Comparison of ENCODE assay signal across 10 mouse cellular contexts in genomic region chr19:4425610-4426366, GRCm38 (mm10). TPM values are rescaled to one million over a fixed set of nuclear protein-coding genes. Genes with fewer than 3 reads are reported as not detected.
DNase-seq lines count a peak whose midpoint lies in the region; ATAC-seq and TF ChIP-seq lines count a peak whose summit lies in the region.
"Had no signal": no experiment of that assay in that cellular context is flagged by ENCODE, and none has a peak within 500 bp of the region (broad histone marks: within the 10 kb centered on the region; RNA-seq: fewer than 3 reads in every experiment).

No protein-coding gene starts in this region.

- 75% methylated on average over 19 of the region's 19 CpGs for WGBS in heart, adult 2 months
- WGBS in heart, embryonic 11.5 days (ENCODE audit: insufficient replicate concordance), result 70% methylated on average over 19 of the region's 19 CpGs

- no peak for TF ChIP-seq POLR2A in heart, adult 2 months (IDR thresholded peaks at IDR 0.05; ENCODE audit: insufficient read depth, low read depth, low read length)

- intact Hi-C loops in heart, adult 2 months (cut with DNase I), result no loop called here

- H3K79me2 ChIP-seq in heart, adult 2 months (replicated peaks; ENCODE audit: control insufficient read depth, insufficient read depth, low read length), result no peaks in the 10 kb centered on the region

- H3K4me1 ChIP-seq in heart, adult 2 months (ENCODE audit: control insufficient read depth, insufficient read depth, low read length), result no peaks in the 10 kb centered on the region
- H3K4me1 ChIP-seq in heart, embryonic 11.5 days (ENCODE audit: control insufficient read depth, insufficient read depth, low read length), result no peaks in the 10 kb centered on the region
- H3K4me1 ChIP-seq: embryonic facial prominence, embryonic 12.5 days had no signal

- H3K4me3 ChIP-seq in heart, adult 2 months, result no peak overlapping the region
- no peak overlapping the region for H3K4me3 ChIP-seq in heart, embryonic 11.5 days (ENCODE audit: low read depth, low read length)
- H3K4me3 ChIP-seq: embryonic facial prominence, embryonic 12.5 days; liver, embryonic 15.5 days had no signal

- no peak overlapping the region for H3K9ac ChIP-seq in heart, adult 2 months (ENCODE audit: low read depth, low read length)
- H3K9ac ChIP-seq in heart, embryonic 11.5 days (ENCODE audit: low read depth, low read length), result no peak overlapping the region
- H3K9ac ChIP-seq: embryonic facial prominence, embryonic 12.5 days; liver, embryonic 15.5 days had no signal

- DNase-seq in heart, adult 2 months, result no peak
- peak; percentile 38 for DNase-seq in urinary bladder, postnatal 14 days (ENCODE audit: low spot score)
- no peak for DNase-seq in urinary bladder, postnatal 4 days (ENCODE audit: low spot score in 2 of 2)
- DNase-seq in embryo, embryonic 11 days, result peak; percentile 69
- DNase-seq in lung, postnatal 14 days, result peak; percentile 69
- DNase-seq in right cerebral cortex, adult 2 months (ENCODE audit: low spot score in 2 of 2), result no peak
- DNase-seq in right cerebral cortex, postnatal 36 days (ENCODE audit: low spot score in 2 of 2), result no peak

- TF ChIP-seq CTCF in heart, adult 2 months (IDR thresholded peaks at IDR 0.05), result peak; percentile 73

- no peak overlapping the region for H3K4me2 ChIP-seq in heart, embryonic 11.5 days
- H3K4me2 ChIP-seq: embryonic facial prominence, embryonic 12.5 days; liver, embryonic 15.5 days had no signal

- H3K9me3 ChIP-seq in heart, embryonic 11.5 days (replicated peaks; ENCODE audit: control insufficient read depth, low read length), result no peaks in the 10 kb centered on the region
- H3K9me3 ChIP-seq: embryonic facial prominence, embryonic 12.5 days; liver, embryonic 15.5 days had no signal

- TF ChIP-seq EP300 in heart, adult 2 months (IDR thresholded peaks at IDR 0.05; ENCODE audit: insufficient read depth, low read depth, low read length), result no peak

- H3K27me3 ChIP-seq in heart, adult 2 months (ENCODE audit: control insufficient read depth, insufficient read depth, low read length), result no peaks in the 10 kb centered on the region
- H3K27me3 ChIP-seq in heart, embryonic 11.5 days (ENCODE audit: control insufficient read depth, insufficient read depth, low read length), result no peaks in the 10 kb centered on the region
- H3K27me3 ChIP-seq: embryonic facial prominence, embryonic 12.5 days; liver, embryonic 15.5 days had no signal

- no peak for ATAC-seq in heart, embryonic 11.5 days (replicated peaks; ENCODE audit: insufficient number of reproducible peaks, low FRiP score, low TSS enrichment)

- no peak overlapping the region for H3K27ac ChIP-seq in heart, adult 2 months
- H3K27ac ChIP-seq in heart, embryonic 11.5 days (ENCODE audit: low read depth, low read length), result no peak overlapping the region
- H3K27ac ChIP-seq: embryonic facial prominence, embryonic 12.5 days; liver, embryonic 15.5 days had no signal

- no peaks in the 10 kb centered on the region for H3K36me3 ChIP-seq in heart, adult 2 months (ENCODE audit: control insufficient read depth, insufficient read depth, low read length)
- peaks cover 16% of the 10 kb centered on the region; the same call in 1 of the 2 replicates for H3K36me3 ChIP-seq in heart, embryonic 11.5 days (ENCODE audit: control insufficient read depth, insufficient read depth, low read length)

RNA-seq across cellular contexts. Expression of gene Rhod, which starts 13.4 kb away (rescaled TPM):
- total RNA-seq in heart, adult 2 months (2021), result 1 to 10 TPM; 5.3 to 5.5 TPM
- 8.5 and 9.2 TPM in 2 replicates for polyA plus RNA-seq in heart, adult 2 months (2012; rRNA removed)
- polyA plus RNA-seq in heart, embryonic 11.5 days (2014; fragmentation: Nextera tagmentation; extraction: Ambion mirVana), result 28.5 and 31.1 TPM in 2 replicates

RNA-seq across cellular contexts. Expression of gene Kdm2a, which starts 27.7 kb away (rescaled TPM):
- total RNA-seq in heart, adult 2 months (2021), result 10 to 100 TPM; 36.4 to 38.6 TPM
- polyA plus RNA-seq in heart, adult 2 months (2012; rRNA removed), result 49.7 and 82.9 TPM in 2 replicates
- 34.8 and 44.9 TPM in 2 replicates for polyA plus RNA-seq in heart, embryonic 11.5 days (2014; fragmentation: Nextera tagmentation; extraction: Ambion mirVana)

RNA-seq across cellular contexts. Expression of gene Syt12, which starts 51.5 kb away (rescaled TPM):
- 10 to 100 TPM in 1 of 2 experiments, 1 to 10 TPM in 1; 6.9 to 13.2 TPM for total RNA-seq in heart, adult 2 months (2021)
- polyA plus RNA-seq in heart, adult 2 months (2012; rRNA removed), result 1.8 and 3.2 TPM in 2 replicates
- polyA plus RNA-seq in heart, embryonic 11.5 days (2014; fragmentation: Nextera tagmentation; extraction: Ambion mirVana), result 0.72 and 1.3 TPM in 2 replicates

Comparison
In these comparisons a context has a peak if more than half of its experiments do, and no peak if none do; other contexts are left out.
1. DNase-seq: peak in urinary bladder, postnatal 14 days (single experiment), embryo, embryonic 11 days (single experiment) and lung, postnatal 14 days (single experiment); none in heart, adult 2 months (0 of 2), urinary bladder, postnatal 4 days (0 of 2), right cerebral cortex, adult 2 months (0 of 2) and right cerebral cortex, postnatal 36 days (0 of 2).